16 mouse cellular contexts compared by ENCODE assay signal in the genomic region with DNA sequence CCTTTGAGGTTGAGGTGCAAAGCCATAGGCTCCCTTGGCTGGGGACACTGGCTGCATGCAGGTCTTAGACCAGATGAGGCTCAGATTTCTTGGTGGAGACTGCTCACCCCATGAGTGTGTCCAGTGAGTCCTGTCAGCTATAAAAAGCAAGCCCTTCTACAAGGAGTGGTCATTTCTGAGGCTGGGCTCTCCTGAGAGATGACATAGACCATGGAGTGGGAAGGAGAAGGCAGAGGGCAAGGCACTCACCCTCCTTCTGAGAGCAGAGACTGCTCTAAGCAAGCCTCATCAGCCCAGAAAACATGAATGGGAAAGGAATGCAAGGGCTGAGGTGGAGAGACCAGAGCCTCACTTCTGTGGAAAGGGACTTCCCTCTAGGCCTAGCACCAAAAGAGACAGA.
"Had no signal": no experiment of that assay in that cellular context is flagged by ENCODE, and none has a peak within 500 bp of the region (broad histone marks: within the 10 kb centered on the region; RNA-seq: fewer than 3 reads in every experiment).

No protein-coding gene starts in this region.

- H3K4me2 ChIP-seq: limb, embryonic 15.5 days; liver, embryonic 12.5 days; lung, embryonic 14.5 days; neural tube, embryonic 13.5 days had no signal

- H3K9ac ChIP-seq: limb, embryonic 15.5 days; liver, embryonic 12.5 days; lung, embryonic 14.5 days; neural tube, embryonic 13.5 days had no signal

- H3K9me3 ChIP-seq: limb, embryonic 15.5 days; liver, embryonic 12.5 days; midbrain, embryonic 10.5 days; neural tube, embryonic 13.5 days had no signal

- H3K4me1 ChIP-seq: liver, embryonic 12.5 days; midbrain, embryonic 10.5 days; neural tube, embryonic 13.5 days had no signal

- ATAC-seq: liver, embryonic 12.5 days; midbrain, embryonic 16.5 days had no signal

- H3K4me3 ChIP-seq: limb, embryonic 15.5 days; liver, embryonic 12.5 days; midbrain, embryonic 10.5 days; neural tube, embryonic 13.5 days had no signal

- DNase-seq: kidney, postnatal 10 days; kidney, postnatal 4 days; left cerebral cortex, postnatal 4 days; lung, embryonic 14.5 days; lung, postnatal 10 days; lung, postnatal 4 days; retina, postnatal 1 day; right cerebral cortex, postnatal 4 days; spleen, adult 18-20 months; thymus, adult 18-20 months; thymus, postnatal 14 days had no signal

- H3K36me3 ChIP-seq: limb, embryonic 15.5 days; liver, embryonic 12.5 days; midbrain, embryonic 10.5 days; neural tube, embryonic 13.5 days had no signal

- H3K27ac ChIP-seq: limb, embryonic 15.5 days; liver, embryonic 12.5 days; midbrain, embryonic 10.5 days; neural tube, embryonic 13.5 days had no signal

- H3K27me3 ChIP-seq: limb, embryonic 15.5 days; neural tube, embryonic 13.5 days had no signal
